Mouse (Mus musculus) CH12.LX (cell line): ENCODE measurements around the gene Grid2. TPM values are rescaled to one million over a fixed set of nuclear protein-coding genes. Genes with fewer than 3 reads are reported as not detected.

Experiments used
- DNase-seq: peaks from one replicate; pipeline ENCODE4 v3.0.0-alpha.2; 2013; ENCODE audit errors: extremely low read depth
- H3K27ac ChIP-seq: 2 replicates; pipeline ENCODE4 v1.5.1; 2012; ENCODE audit warnings: low read depth, mild to moderate bottlenecking, control low read depth, moderate library complexity; ENCODE audit not compliant: insufficient read depth
- H3K27me3 ChIP-seq: replicated peaks from 2 replicates; pipeline ENCODE3; 2012; ENCODE audit warnings: inconsistent platforms
- H3K36me3 ChIP-seq, 2 experiments: replicated peaks in 1 of 2; 2 replicates each; pipeline versions ENCODE3 to v1.6.1; 2012; ENCODE audit warnings: inconsistent platforms in 1 of 2, low read length in 1 of 2, mild to moderate bottlenecking in 1 of 2, mixed read lengths in 1 of 2, moderate library complexity in 1 of 2; ENCODE audit not compliant: control insufficient read depth in 1 of 2, insufficient read depth in 1 of 2
- H3K4me1 ChIP-seq, 2 experiments: 2 replicates each; pipeline ENCODE4 v1.6.1; 2012; ENCODE audit warnings: inconsistent platforms in 1 of 2, moderate library complexity in 1 of 2; ENCODE audit not compliant: insufficient read depth in 2 of 2, control insufficient read depth in 1 of 2
- H3K4me2 ChIP-seq: 2 replicates; pipeline ENCODE4 v1.6.1; 2012; ENCODE audit warnings: low read depth, mild to moderate bottlenecking, control low read depth; ENCODE audit not compliant: poor library complexity, insufficient read depth, severe bottlenecking
- H3K4me3 ChIP-seq, 3 experiments: fragments of 150-350 bp in 1 of 3; sonication (generic) in 1 of 3; replicated peaks in 1 of 3; 2 replicates each; pipeline versions ENCODE3 to v1.5.1; 2011 to 2012; ENCODE audit warnings: low read depth in 2 of 3, low read length in 2 of 3, mild to moderate bottlenecking in 2 of 3, moderate library complexity in 2 of 3, control low read depth in 1 of 3, improper control_type of control experiment in 1 of 3, inconsistent platforms in 1 of 3, mixed read lengths in 1 of 3; ENCODE audit not compliant: poor library complexity in 1 of 3
- H3K79me2 ChIP-seq: replicated peaks from 2 replicates; pipeline ENCODE4 v1.6.1; 2012; ENCODE audit warnings: mild to moderate bottlenecking, moderate library complexity; ENCODE audit not compliant: control insufficient read depth, poor library complexity, insufficient read depth, severe bottlenecking; ENCODE audit errors: extremely low read depth
- H3K9ac ChIP-seq: 2 replicates; pipeline ENCODE4 v1.6.1; 2012; ENCODE audit warnings: low read depth, mild to moderate bottlenecking, control low read depth, moderate library complexity; ENCODE audit not compliant: insufficient read depth
- H3K9me3 ChIP-seq: replicated peaks from 2 replicates; pipeline ENCODE3; 2012; ENCODE audit warnings: low read length, inconsistent platforms, mixed read lengths
- BHLHE40 ChIP-seq: IDR thresholded peaks from 2 replicates; pipeline ENCODE4 v1.6.1; 2011; ENCODE audit warnings: mild to moderate bottlenecking, low read depth, low read length, improper control_type of control experiment
- CHD1 ChIP-seq: IDR thresholded peaks from 2 replicates; pipeline ENCODE4 v1.6.1; 2012; ENCODE audit warnings: low read depth, low read length, improper control_type of control experiment, inconsistent platforms
- CHD2 ChIP-seq: IDR thresholded peaks from 2 replicates; pipeline ENCODE4 v1.6.1; 2011; ENCODE audit warnings: low read length, improper control_type of control experiment
- ELF1 ChIP-seq: IDR thresholded peaks from 2 replicates; pipeline ENCODE4 v1.6.1; 2014; ENCODE audit warnings: low read depth, mild to moderate bottlenecking, inconsistent platforms, low read length, improper control_type of control experiment
- EP300 ChIP-seq: IDR thresholded peaks from 2 replicates; pipeline ENCODE4 v1.6.1; 2011; ENCODE audit warnings: low read length, improper control_type of control experiment
- HCFC1 ChIP-seq: IDR thresholded peaks from 2 replicates; pipeline ENCODE4 v1.6.1; 2012; ENCODE audit warnings: low read depth, mild to moderate bottlenecking, inconsistent platforms, low read length, improper control_type of control experiment
- JUN ChIP-seq: IDR thresholded peaks from 2 replicates; pipeline ENCODE4 v1.6.1; 2011; ENCODE audit warnings: low read depth, mild to moderate bottlenecking, low read length, improper control_type of control experiment, moderate library complexity; ENCODE audit not compliant: insufficient read depth
- JUND ChIP-seq: conservative IDR thresholded peaks from 2 replicates; pipeline ENCODE4 v1.6.1; 2011; ENCODE audit warnings: low read depth, low read length, improper control_type of control experiment
- MAZ ChIP-seq: IDR thresholded peaks from 2 replicates; pipeline ENCODE4 v1.6.1; 2012; ENCODE audit warnings: low read depth, mild to moderate bottlenecking, inconsistent platforms, low read length, improper control_type of control experiment, moderate library complexity
- MEF2A ChIP-seq: IDR thresholded peaks from 2 replicates; pipeline ENCODE4 v1.6.1; 2014; ENCODE audit warnings: low read depth, mild to moderate bottlenecking, inconsistent platforms, low read length, improper control_type of control experiment, borderline replicate concordance
- MXI1 ChIP-seq: IDR thresholded peaks from 2 replicates; pipeline ENCODE4 v1.6.1; 2011; ENCODE audit warnings: mild to moderate bottlenecking, low read depth, low read length, improper control_type of control experiment
- MYC ChIP-seq: IDR thresholded peaks from 2 replicates; pipeline ENCODE4 v1.6.1; 2011; ENCODE audit warnings: low read depth, mild to moderate bottlenecking, improper control_type of control experiment, low read length
- NELFE ChIP-seq: IDR thresholded peaks from 2 replicates; pipeline ENCODE4 v1.6.1; 2011; ENCODE audit warnings: low read depth, low read length, improper control_type of control experiment
- NRF1 ChIP-seq: IDR thresholded peaks from 2 replicates; pipeline ENCODE4 v1.6.1; 2014; ENCODE audit warnings: low read depth, mild to moderate bottlenecking, inconsistent platforms, low read length, improper control_type of control experiment, moderate library complexity
- POLR2A ChIP-seq: IDR thresholded peaks from 2 replicates; pipeline ENCODE4 v1.6.1; 2011; ENCODE audit warnings: low read depth, mild to moderate bottlenecking, improper control_type of control experiment, low read length
- POLR2AphosphoS2 ChIP-seq: IDR thresholded peaks from 2 replicates; pipeline ENCODE4 v1.6.1; 2011; ENCODE audit warnings: low read depth, low read length, improper control_type of control experiment
- RAD21 ChIP-seq: IDR thresholded peaks from 2 replicates; pipeline ENCODE4 v1.6.1; 2011; ENCODE audit warnings: low read depth, mild to moderate bottlenecking, low read length, improper control_type of control experiment, moderate library complexity
- RCOR1 ChIP-seq: conservative IDR thresholded peaks from 2 replicates; pipeline ENCODE4 v1.6.1; 2012; ENCODE audit warnings: low read depth, mild to moderate bottlenecking, inconsistent platforms, low read length, improper control_type of control experiment
- SIN3A ChIP-seq: IDR thresholded peaks from 2 replicates; pipeline ENCODE4 v1.6.1; 2012; ENCODE audit warnings: low read length, improper control_type of control experiment, inconsistent platforms
- USF2 ChIP-seq: conservative IDR thresholded peaks from 2 replicates; pipeline ENCODE4 v1.6.1; 2011; ENCODE audit warnings: low read depth, low read length, improper control_type of control experiment
- ZC3H11A ChIP-seq: IDR thresholded peaks from 2 replicates; pipeline ENCODE4 v1.6.1; 2012; ENCODE audit warnings: low read depth, mild to moderate bottlenecking, inconsistent platforms, low read length, improper control_type of control experiment
- ZKSCAN1 ChIP-seq: IDR thresholded peaks from 2 replicates; pipeline ENCODE4 v1.6.1; 2012; ENCODE audit warnings: low read depth, inconsistent platforms, low read length, improper control_type of control experiment, borderline replicate concordance
- ZNF384 ChIP-seq: IDR thresholded peaks from 2 replicates; pipeline ENCODE4 v1.6.1; 2012; ENCODE audit warnings: low read depth, low read length, improper control_type of control experiment, inconsistent platforms
- dilution Hi-C: fragments of 300-500 bp; cut with MboI; formaldehyde crosslinking; loops from 2 replicates; pipeline ENCODE4 v1.14.3; 2020; ENCODE audit warnings: low sequenced_read_pairs; ENCODE audit not compliant: extremely low pct_unique_long_range_greater_than_20kb, extremely low pct_ligation_motif_present
- in situ Hi-C: fragments of 300-500 bp; cut with MboI; formaldehyde crosslinking; loops from 3 replicates; pipeline ENCODE4 v1.14.3; 2019; ENCODE audit warnings: low sequenced_read_pairs, low pct_ligation_motif_present, low pct_unique_long_range_greater_than_20kb, mixed read lengths
- polyA plus RNA-seq: library from polyadenylated mRNA; unstranded; fragments of >175 nt; gene quantifications from 2 replicates; pipeline ENCODE4 v1.2.1, GENCODE M21; 2012; ENCODE audit warnings: low read depth; ENCODE audit not compliant: insufficient read length
- total RNA-seq, 2 experiments: library from RNA; depleted of rRNA; stranded (reverse); fragments of 300-350 nt in 1 of 2; fragments of >200 nt in 1 of 2; gene quantifications; 2 replicates each; pipeline ENCODE4 v1.2.3; 2012 to 2014

Gene Grid2
- total and polyA plus RNA-seq, 3 experiments = not detected

- no peaks in the 10 kb centered on the region for H3K4me1 ChIP-seq
- DNase-seq = no peak
- TF ChIP-seq HCFC1 (no peak), ZKSCAN1 (no peak), USF2 (no peak), ZC3H11A (no peak)
- H3K9ac ChIP-seq = no peak overlapping the region
- in situ Hi-C loops (no loop called here), dilution Hi-C loops (no loop called here)
- H3K27me3 ChIP-seq = no peaks in the 10 kb centered on the region
- H3K9me3 ChIP-seq = peaks cover 29% of the 10 kb centered on the region
- H3K4me2 ChIP-seq = no peak overlapping the region
- H3K27ac ChIP-seq = no peak overlapping the region
- no peaks in the 10 kb centered on the region for H3K79me2 ChIP-seq
- no peak overlapping the region for H3K4me3 ChIP-seq
- H3K36me3 ChIP-seq = no peaks in the 10 kb centered on the region
Measured at GRCm38 (mm10) chr6:64605753-64606152, 1350.1 kb downstream of the Grid2 start.

DNA sequence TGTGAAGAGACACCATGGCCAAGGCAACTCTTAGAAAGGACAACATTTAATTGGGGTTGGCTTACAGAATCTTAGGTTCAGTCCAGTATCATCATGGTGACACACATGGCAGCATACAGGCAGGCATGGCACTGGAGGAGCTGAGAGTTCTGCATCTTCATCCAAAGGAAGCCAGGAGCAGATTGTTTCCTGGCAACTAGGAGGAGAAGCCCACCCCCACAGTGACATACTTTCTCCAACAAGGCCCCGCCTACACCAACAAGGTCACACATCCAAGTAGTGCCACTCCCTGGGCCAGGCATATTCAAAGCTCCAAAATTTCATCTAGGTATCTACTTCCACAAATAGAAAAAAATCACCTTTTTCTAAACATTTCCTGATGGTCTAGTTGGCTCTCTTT lies 1351.4 kb downstream of the Grid2 start:
- no peak overlapping the region for H3K4me3 ChIP-seq

DNA sequence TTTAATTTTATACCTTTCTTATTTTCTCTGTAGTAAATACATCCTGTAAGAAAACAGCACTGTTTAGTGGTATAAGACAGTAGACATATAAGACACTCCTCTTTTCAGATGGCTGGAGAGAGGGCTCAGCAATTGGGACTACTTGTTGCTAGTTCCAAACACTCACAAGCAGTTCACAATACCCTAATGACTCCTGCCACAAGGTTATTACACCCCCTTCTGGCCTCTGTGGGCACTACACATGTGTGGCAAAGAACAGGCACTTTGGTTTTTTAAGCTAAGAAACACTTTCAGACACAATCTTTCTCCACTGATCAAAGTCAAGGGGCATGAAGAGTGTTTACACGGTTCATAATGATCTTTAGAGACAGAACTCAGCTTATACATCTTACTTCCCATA lies 1352.3 kb downstream of the Grid2 start:
- Histone ChIP-seq H3K27me3 (no peaks in the 10 kb centered on the region), H3K79me2 (no peaks in the 10 kb centered on the region), H3K27ac (no peak overlapping the region), H3K4me2 (no peak overlapping the region), H3K9ac (no peak overlapping the region), H3K4me3 (no peak overlapping the region), H3K4me1 (no peaks in the 10 kb centered on the region), H3K9me3 (peaks cover 36% of the 10 kb centered on the region), H3K36me3 (no peaks in the 10 kb centered on the region)
- in situ Hi-C loops = no loop called here
- TF ChIP-seq MAZ (no peak), POLR2AphosphoS2 (no peak), RCOR1 (no peak), MEF2A (no peak), NELFE (no peak), USF2 (no peak), CHD1 (no peak), RAD21 (no peak), SIN3A (no peak), MYC (no peak), BHLHE40 (no peak), ZC3H11A (no peak)
- DNase-seq = no peak
- dilution Hi-C loops = no loop called here

More for the DNA sequence above, 1351.4 kb downstream of the Grid2 start:
- DNase-seq = no peak
- no peaks in the 10 kb centered on the region for H3K79me2 ChIP-seq
- no peak overlapping the region for H3K9ac ChIP-seq
- H3K4me1 ChIP-seq = no peaks in the 10 kb centered on the region
- in situ Hi-C loops = no loop called here
- no peaks in the 10 kb centered on the region for H3K36me3 ChIP-seq
- dilution Hi-C loops = no loop called here
- H3K27ac ChIP-seq = no peak overlapping the region
- TF ChIP-seq JUN (no peak), JUND (no peak), HCFC1 (no peak), MXI1 (no peak), RAD21 (no peak), NRF1 (no peak), BHLHE40 (no peak), POLR2A (no peak), EP300 (no peak), ELF1 (no peak), ZNF384 (no peak), CHD2 (no peak), MEF2A (no peak)
- no peak overlapping the region for H3K4me2 ChIP-seq
- peaks cover 35% of the 10 kb centered on the region for H3K9me3 ChIP-seq
- H3K27me3 ChIP-seq = no peaks in the 10 kb centered on the region
